ENCODE assay signal across 11 mouse cellular contexts in the genomic region with DNA sequence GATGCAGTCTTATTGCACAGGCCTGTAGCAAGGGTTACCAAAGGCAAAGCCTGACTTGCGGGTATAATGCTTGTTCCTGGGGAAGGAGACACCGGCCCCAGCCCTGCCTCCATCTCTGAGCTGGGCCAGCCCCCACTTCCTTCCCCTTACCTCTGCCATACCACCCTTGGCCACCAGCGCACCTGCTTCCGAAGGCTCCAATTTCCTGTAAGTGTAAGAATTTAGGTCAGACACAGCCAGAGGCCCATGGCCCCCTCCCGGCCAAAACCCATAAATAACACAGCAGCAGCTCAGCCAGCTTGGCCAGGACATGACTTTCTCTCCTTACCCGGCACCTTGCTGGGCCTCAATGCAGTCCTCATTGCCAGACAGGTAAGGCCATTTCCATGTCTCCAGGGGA.
DNase-seq lines count a peak whose midpoint lies in the region; ATAC-seq and TF ChIP-seq lines count a peak whose summit lies in the region.
"Had no signal": no experiment of that assay in that cellular context is flagged by ENCODE, and none has a peak within 500 bp of the region (broad histone marks: within the 10 kb centered on the region; RNA-seq: fewer than 3 reads in every experiment).

No protein-coding gene starts in this region.

- H3K36me3 ChIP-seq in intestine, postnatal 0 days (ENCODE audit: control insufficient read depth, insufficient read depth), result no peaks in the 10 kb centered on the region
- no peaks in the 10 kb centered on the region for H3K36me3 ChIP-seq in intestine, embryonic 16.5 days (ENCODE audit: control insufficient read depth, insufficient read depth, low read length)
- H3K36me3 ChIP-seq: midbrain, embryonic 13.5 days had no signal

- H3K9ac ChIP-seq in intestine, postnatal 0 days (ENCODE audit: low read depth, low read length), result no peak overlapping the region
- H3K9ac ChIP-seq in intestine, embryonic 16.5 days (ENCODE audit: low read depth, low read length), result no peak overlapping the region
- H3K9ac ChIP-seq: forebrain, postnatal 0 days; midbrain, embryonic 13.5 days had no signal

- H3K4me3 ChIP-seq in intestine, postnatal 0 days (ENCODE audit: low read depth, low read length), result no peak overlapping the region
- no peak overlapping the region for H3K4me3 ChIP-seq in intestine, embryonic 16.5 days (ENCODE audit: low read length)
- H3K4me3 ChIP-seq: midbrain, embryonic 13.5 days had no signal

- H3K9me3 ChIP-seq in intestine, postnatal 0 days (ENCODE audit: control insufficient read depth), result no peaks in the 10 kb centered on the region
- H3K9me3 ChIP-seq in intestine, embryonic 16.5 days (ENCODE audit: control insufficient read depth, low read length), result no peaks in the 10 kb centered on the region
- H3K9me3 ChIP-seq: midbrain, embryonic 13.5 days had no signal

- WGBS in intestine, postnatal 0 days, result 63% methylated on average over 6 of the region's 6 CpGs
- WGBS in intestine, embryonic 16.5 days, result 60% methylated on average over 6 of the region's 6 CpGs

- ATAC-seq in intestine, postnatal 0 days, result no peak
- ATAC-seq in intestine, embryonic 16.5 days, result no peak
- peak; percentile 84 for ATAC-seq in megakaryocyte progenitor cell, adult 5-6 weeks (replicated peaks; ENCODE audit: poor library complexity)
- ATAC-seq in activated CD4-positive, CD25-positive, alpha-beta regulatory T cell, adult 4 months, result no peak
- ATAC-seq: forebrain, postnatal 0 days; inflammation-experienced regulatory T-cells, adult 6 months; midbrain, embryonic 13.5 days had no signal

- no peak overlapping the region for H3K4me2 ChIP-seq in intestine, postnatal 0 days (replicated peaks; ENCODE audit: low read depth)
- no peak overlapping the region for H3K4me2 ChIP-seq in intestine, embryonic 16.5 days (ENCODE audit: low read depth, low read length)
- H3K4me2 ChIP-seq: midbrain, embryonic 13.5 days had no signal

- no peak overlapping the region for H3K27ac ChIP-seq in intestine, postnatal 0 days (ENCODE audit: low read depth, low read length)
- no peak overlapping the region for H3K27ac ChIP-seq in intestine, embryonic 16.5 days (ENCODE audit: low read length)
- H3K27ac ChIP-seq: midbrain, embryonic 13.5 days had no signal

- H3K27me3 ChIP-seq in intestine, postnatal 0 days (replicated peaks; ENCODE audit: control insufficient read depth, insufficient read depth, low read length), result no peaks in the 10 kb centered on the region
- no peaks in the 10 kb centered on the region for H3K27me3 ChIP-seq in intestine, embryonic 16.5 days (replicated peaks; ENCODE audit: control insufficient read depth, insufficient read depth, low read length)
- H3K27me3 ChIP-seq: midbrain, embryonic 13.5 days had no signal

- TF ChIP-seq CTCF in intestine, postnatal 0 days (IDR thresholded peaks at IDR 0.05; ENCODE audit: low read depth), result peak; percentile 20

- H3K4me1 ChIP-seq in intestine, postnatal 0 days (replicated peaks; ENCODE audit: control insufficient read depth, insufficient read depth, low read length), result no peaks in the 10 kb centered on the region
- H3K4me1 ChIP-seq in intestine, embryonic 16.5 days (ENCODE audit: control insufficient read depth, insufficient read depth, low read length), result peaks cover 8% of the 10 kb centered on the region; the same call in 1 of the 2 replicates

- DNase-seq in brain, adult 2 months (ENCODE audit: low read depth, low spot score), result peak; percentile 83
- peak; percentile 89 for DNase-seq in cerebellum, adult 9-11 months
- DNase-seq in right cerebral cortex, postnatal 36 days (ENCODE audit: low spot score in 2 of 2), result no peak
- DNase-seq in spleen, adult 18-20 months, result no peak
- DNase-seq: forebrain, postnatal 0 days had no signal

Comparison
In these comparisons a context has a peak if more than half of its experiments do, and no peak if none do; other contexts are left out.
1. DNase-seq: peak in brain, adult 2 months (single experiment) and cerebellum, adult 9-11 months (single experiment); none in right cerebral cortex, postnatal 36 days (0 of 2) and spleen, adult 18-20 months (0 of 2).